Mouse (Mus musculus) liver, postnatal 0 days (tissue): ENCODE data around the gene Rad50.
A peak's percentile ranks its signal among the peaks of the same experiment; 100 is the strongest.

Experiments used
- CTCF ChIP-seq: sonication (generic); IDR thresholded peaks from 2 replicates; pipeline ENCODE4 v1.5.1; 2016; ENCODE audit warnings: antibody characterized with exemption, low read depth
- EP300 ChIP-seq: IDR thresholded peaks from 2 replicates; pipeline ENCODE4 v1.6.1; 2016; ENCODE audit warnings: antibody characterized with exemption, low read depth, mild to moderate bottlenecking

GRCm38 (mm10) chr11:53642744-53643279 lies 64.3 kb downstream of the Rad50 start:
- peak; percentile 50 for TF ChIP-seq CTCF
- no peak for TF ChIP-seq EP300
